Mouse (Mus musculus): ENCODE results near the gene Mettl3.
A peak's percentile ranks its signal among the peaks of the same experiment; 100 is the strongest.

The Mettl3 gene

GRCm38 (mm10) chr14:52256311-52257175 is 48.4 kb downstream of the Mettl3 start:
- Histone ChIP-seq H3K36me3 (ENCODE audit: control insufficient read depth, insufficient read depth, low read length, poor library complexity, severe bottlenecking) (no peaks in the 10 kb centered on the region), H3K27me3 (ENCODE audit: control insufficient read depth, insufficient read depth, low read length, poor library complexity, severe bottlenecking) (no peaks in the 10 kb centered on the region)
- DNase-seq (ENCODE audit: low read depth, low spot score): peak; percentile 23

- no peak for DNase-seq (ENCODE audit: low read depth, low spot score)
Observed at GRCm38 (mm10) chr14:52246129-52246528, 58.8 kb downstream of the Mettl3 start.

More at GRCm38 (mm10) chr14:52246129-52246528, 58.8 kb downstream of the Mettl3 start:
- Histone ChIP-seq H3K36me3 (ENCODE audit: control insufficient read depth, insufficient read depth, low read length, poor library complexity, severe bottlenecking) (no peaks in the 10 kb centered on the region), H3K27me3 (ENCODE audit: control insufficient read depth, insufficient read depth, low read length, poor library complexity, severe bottlenecking) (no peaks in the 10 kb centered on the region)

All from splenic B cell, adult 2 months (primary cell).